Mouse (Mus musculus): ENCODE measurements around the gene Wdr89.
A peak's percentile ranks its signal among the peaks of the same experiment; 100 is the strongest.

Gene Wdr89

GRCm38 (mm10) chr12:75612711-75613110 lies 56.6 kb downstream of the Wdr89 start:
- peak; percentile 41 to 48 for DNase-seq

GRCm38 (mm10) chr12:75599490-75599889 lies 69.8 kb downstream of the Wdr89 start:
- no peak for DNase-seq

DNA sequence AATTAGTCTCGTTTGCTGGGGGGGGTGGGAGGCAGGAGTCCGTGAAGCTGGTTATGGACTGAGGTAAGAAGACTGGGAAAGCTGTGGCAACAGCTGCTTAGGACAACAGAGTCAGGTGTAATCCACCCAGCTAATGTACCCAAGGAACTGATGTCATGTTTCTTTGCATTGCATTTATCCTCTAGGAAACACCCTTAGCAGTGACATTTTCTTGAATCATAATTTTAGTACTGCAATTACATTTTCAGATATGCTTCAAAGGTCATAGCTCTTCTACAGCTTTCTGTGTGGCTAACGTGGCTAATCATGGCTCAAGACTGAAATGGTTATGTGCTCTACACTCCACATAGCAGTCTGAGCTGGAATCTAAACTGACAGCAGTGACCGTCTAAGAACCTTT lies 70.3 kb downstream of the Wdr89 start:
- DNase-seq, result no peak

DNA sequence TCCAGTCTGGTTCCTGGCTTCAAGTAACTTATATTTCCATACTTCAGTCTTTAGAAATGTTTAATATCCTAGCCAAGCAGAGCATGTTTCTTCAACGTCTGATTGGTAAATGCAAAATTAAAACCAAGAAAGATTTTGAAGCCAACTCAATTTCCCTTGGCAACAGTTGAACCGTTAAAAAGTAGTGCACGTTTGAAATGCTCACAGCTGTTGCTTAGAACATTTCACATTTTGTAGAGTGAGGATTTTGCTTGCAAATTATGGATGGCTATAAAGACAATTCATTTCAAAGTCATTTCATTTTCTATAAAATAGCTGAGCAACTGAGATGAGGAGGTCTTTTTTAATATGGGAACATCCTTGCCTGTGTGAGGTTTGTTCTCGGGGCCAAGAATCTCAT lies 71.6 kb downstream of the Wdr89 start:
- DNase-seq, result no peak

DNA sequence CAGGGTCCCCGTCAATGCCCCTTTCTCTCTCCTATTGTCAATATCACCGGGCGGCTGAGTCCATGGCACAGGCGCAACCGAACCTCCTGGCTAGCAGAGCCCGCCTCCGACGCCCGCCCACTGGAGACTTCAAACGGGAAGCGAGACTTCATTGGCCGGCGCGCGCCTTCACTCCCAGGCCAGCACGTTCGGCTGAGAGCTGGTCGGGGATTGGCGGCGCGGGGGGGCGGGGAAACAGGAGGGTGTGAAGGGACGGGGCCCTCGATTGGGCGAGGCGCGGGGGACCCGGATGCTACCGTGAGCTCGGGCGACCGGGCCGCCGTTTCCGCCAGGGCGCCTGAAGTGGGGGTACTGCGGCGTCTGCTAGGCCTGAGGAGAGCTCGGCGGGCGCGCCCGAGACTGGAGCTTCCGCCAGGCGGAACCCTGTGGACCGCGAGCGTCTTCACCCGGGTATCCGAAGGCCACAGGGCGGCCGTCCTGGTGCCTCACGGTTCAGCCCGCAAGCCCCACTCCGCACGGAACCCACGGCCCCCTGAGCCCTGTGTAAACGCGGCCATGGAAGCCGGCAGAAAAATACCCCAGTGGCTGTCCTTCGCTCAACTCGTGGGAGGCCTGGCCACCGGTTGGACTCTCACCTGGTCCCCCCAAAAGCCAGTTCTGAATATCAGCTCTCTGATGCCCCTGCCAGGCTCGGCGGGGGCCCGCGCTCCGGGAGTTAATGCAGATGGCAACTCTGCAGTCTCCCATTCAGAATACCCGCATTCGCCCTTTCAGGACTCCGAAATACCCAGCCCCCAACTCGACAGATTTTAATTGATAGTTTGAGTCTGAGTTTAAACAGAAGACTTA lies 73.0 kb downstream of the Wdr89 start, which contains the start of gene Ppp2r5e:
Gene Ppp2r5e, minus strand, starts transcription at position 92 of the 849 bp plus-strand sequence.
- DNase-seq, result peak; percentile 100

DNA sequence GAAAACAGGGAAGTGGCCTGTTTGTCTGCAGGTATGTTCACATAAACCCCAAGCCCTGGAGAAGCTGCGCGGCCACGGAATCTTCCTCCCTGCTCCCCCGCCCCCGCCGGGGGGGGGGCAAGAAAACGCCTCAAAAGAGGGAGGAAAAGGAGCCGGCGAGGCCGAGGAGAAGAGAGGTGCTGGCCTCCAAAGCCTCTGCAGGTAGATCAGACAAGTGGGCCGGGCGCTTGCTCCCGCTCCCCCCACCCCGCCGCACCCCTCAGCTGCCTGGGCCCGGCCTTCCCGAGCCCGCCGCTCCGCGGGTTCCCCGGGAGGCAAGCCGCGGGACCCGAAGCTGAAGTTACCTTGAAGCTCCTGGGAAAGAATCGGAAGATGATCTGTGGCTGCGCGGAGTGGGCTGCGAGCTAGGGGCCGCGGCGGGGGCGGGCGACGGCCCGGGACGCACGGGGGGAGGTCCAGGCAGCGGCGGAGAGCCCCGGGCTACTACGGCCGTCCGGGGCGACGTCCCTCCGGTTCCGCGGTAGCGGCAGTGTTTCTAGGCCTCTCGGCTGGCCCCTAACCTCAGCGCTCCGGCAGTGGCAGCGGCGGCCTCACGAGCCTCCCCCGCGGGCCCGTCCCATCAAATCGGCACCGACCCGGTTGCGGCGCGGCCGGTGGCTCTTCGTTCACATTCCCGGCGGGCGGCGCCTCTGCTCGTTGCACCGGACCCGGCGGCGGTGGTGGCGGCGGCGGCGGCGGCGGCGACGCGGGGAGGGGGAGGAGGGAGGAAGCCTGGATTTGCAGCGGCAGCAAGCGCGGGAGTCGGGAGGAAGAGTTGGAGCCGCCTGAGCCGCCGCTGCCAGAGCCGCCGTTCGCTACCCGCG lies 73.8 kb downstream of the Wdr89 start:
- DNase-seq, result peak; percentile 55 to 58

DNA sequence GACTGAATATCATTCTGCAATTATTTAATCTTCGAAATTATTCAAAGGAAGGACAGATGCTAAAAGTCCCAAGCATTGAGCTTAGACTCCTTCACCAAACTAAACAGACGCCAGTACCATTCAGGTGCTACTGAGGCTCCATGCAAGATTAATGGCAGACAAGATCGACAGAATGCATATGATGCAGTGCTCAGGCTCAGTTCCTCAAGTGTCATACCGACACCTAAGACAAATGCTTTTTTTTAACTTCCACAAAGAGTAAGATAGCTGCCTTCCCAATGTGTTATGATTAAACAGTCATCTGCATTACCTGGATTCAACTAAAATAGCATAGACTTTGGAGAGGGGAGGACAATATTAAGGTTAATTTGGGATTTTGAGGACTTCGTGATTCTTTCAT lies 74.9 kb downstream of the Wdr89 start:
- no peak for DNase-seq

DNA sequence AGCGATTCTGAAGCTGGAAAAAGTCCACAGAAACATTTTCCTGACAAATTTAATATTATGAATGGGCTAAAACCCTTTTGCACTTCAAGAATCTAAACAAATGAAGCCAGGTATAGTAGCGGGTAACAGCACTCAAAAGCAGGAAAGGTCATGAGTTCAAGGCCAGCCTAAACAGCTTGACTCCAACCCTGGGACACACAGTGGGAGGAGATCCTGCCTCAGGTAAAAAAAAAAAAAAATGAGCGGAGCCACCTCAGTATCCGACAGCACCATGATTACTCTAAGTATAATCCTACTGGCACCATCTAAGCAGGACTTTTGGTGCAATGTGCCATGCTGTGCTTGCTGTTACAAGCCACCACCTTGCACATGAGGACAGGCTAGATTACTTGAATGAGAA lies 75.5 kb downstream of the Wdr89 start:
- no peak for DNase-seq

DNA sequence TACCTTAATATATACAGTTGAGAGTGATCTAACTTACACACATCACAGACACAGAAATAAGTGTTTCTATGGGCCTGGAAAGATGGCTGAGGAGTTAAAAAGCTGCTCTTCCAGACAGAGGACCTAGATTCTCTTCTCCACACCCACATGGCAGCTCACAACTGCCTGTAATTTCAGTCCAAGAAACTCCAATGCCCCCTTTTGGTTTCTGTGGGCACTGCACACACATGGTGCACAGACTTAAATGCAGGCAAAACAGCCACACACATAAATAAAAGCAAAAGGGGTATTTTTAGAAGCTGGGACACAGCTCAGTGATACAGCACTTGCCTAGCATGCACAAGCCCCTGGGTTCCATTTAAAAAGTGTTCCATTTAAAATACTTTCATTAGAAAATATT lies 81.8 kb downstream of the Wdr89 start:
- DNase-seq, result no peak

GRCm38 (mm10) chr12:75583776-75584175 lies 85.6 kb downstream of the Wdr89 start:
- DNase-seq, result no peak

All from cerebellum, postnatal 10 days (tissue).